Mouse (Mus musculus) inflammation-experienced regulatory T-cells, adult 6 months (primary cell): ENCODE measurements around the gene Cabp2. TPM values are rescaled to one million over a fixed set of nuclear protein-coding genes. Genes with fewer than 3 reads are reported as not detected.
A peak's percentile ranks its signal among the peaks of the same experiment; 100 is the strongest.
"Not testable (repeated sequence)": the region's sequence is repeated elsewhere in the genome, so short reads cannot be mapped to it uniquely, and the experiment has no call there.

Experiments used
- ATAC-seq: one replicate; pipeline ENCODE4 v1.8.0; 2017
- polyA plus RNA-seq, 3 experiments: library from polyadenylated mRNA; unstranded; fragments of 100-300 nt; shearing (Covaris generic); gene quantifications; one replicate each; pipeline ENCODE4 v1.2.1; 2017

Gene Cabp2
- polyA plus RNA-seq, 3 experiments from 2014 or later, result not detected

GRCm38 (mm10) chr19:4055947-4056693 lies 25.3 kb upstream of the Cabp2 start:
- no peak for ATAC-seq

GRCm38 (mm10) chr19:4056727-4057126 lies 24.7 kb upstream of the Cabp2 start:
- ATAC-seq, result no peak

- ATAC-seq, result no peak
These were observed 24.0 kb upstream of the Cabp2 start for GRCm38 (mm10) chr19:4057389-4057788.

- ATAC-seq, result no peak
These were observed 23.4 kb upstream of the Cabp2 start for GRCm38 (mm10) chr19:4057962-4058361.

- ATAC-seq, result no peak
These were observed 22.8 kb upstream of the Cabp2 start for GRCm38 (mm10) chr19:4058581-4058980.

- peak; percentile 88 for ATAC-seq
These were observed 22.2 kb upstream of the Cabp2 start, which contains the start of gene Gstp3 for GRCm38 (mm10) chr19:4059069-4059740. Gene Gstp3, minus strand, starts transcription at chr19:4059569.

- ATAC-seq, result not testable (repeated sequence)
These were observed 21.1 kb upstream of the Cabp2 start for GRCm38 (mm10) chr19:4060044-4060898.

GRCm38 (mm10) chr19:4060899-4061465 lies 20.4 kb upstream of the Cabp2 start:
- ATAC-seq, result no peak

GRCm38 (mm10) chr19:4063357-4063756 lies 18.0 kb upstream of the Cabp2 start:
- ATAC-seq, result not testable (repeated sequence)

- ATAC-seq, result not testable (repeated sequence)
These were observed 16.9 kb upstream of the Cabp2 start for GRCm38 (mm10) chr19:4064501-4064900.

- peak; percentile 78 for ATAC-seq
These were observed 15.1 kb upstream of the Cabp2 start for GRCm38 (mm10) chr19:4066280-4066679.

GRCm38 (mm10) chr19:4066877-4067276 lies 14.5 kb upstream of the Cabp2 start:
- ATAC-seq, result no peak

GRCm38 (mm10) chr19:4068242-4068641 lies 13.1 kb upstream of the Cabp2 start:
- not testable (repeated sequence) for ATAC-seq

GRCm38 (mm10) chr19:4068717-4069410 lies 12.5 kb upstream of the Cabp2 start:
- ATAC-seq, result no peak

- ATAC-seq, result no peak
These were observed 11.1 kb upstream of the Cabp2 start for GRCm38 (mm10) chr19:4070311-4070710.

GRCm38 (mm10) chr19:4070756-4071155 lies 10.6 kb upstream of the Cabp2 start:
- ATAC-seq, result no peak

- no peak for ATAC-seq
These were observed 10.0 kb upstream of the Cabp2 start for GRCm38 (mm10) chr19:4071406-4071805.

GRCm38 (mm10) chr19:4072706-4073424 lies 8.5 kb upstream of the Cabp2 start:
- no peak for ATAC-seq

- ATAC-seq, result no peak
These were observed 5.8 kb upstream of the Cabp2 start for GRCm38 (mm10) chr19:4075531-4075930.

- ATAC-seq, result no peak
These were observed 1.8 kb upstream of the Cabp2 start for GRCm38 (mm10) chr19:4079594-4079993.

- ATAC-seq, result peak; percentile 61
These were observed 818 bp upstream of the Cabp2 start for GRCm38 (mm10) chr19:4080511-4081009.
